Mouse (Mus musculus) midbrain, embryonic 16.5 days (tissue): Measurements from ENCODE around the gene Ahnak. TPM values are rescaled to one million over a fixed set of nuclear protein-coding genes. Genes with fewer than 3 reads are reported as not detected.

ENCODE experiments used
- ATAC-seq: fragments of 200-750 bp; cut with Nextera tagmentation; 2 replicates; pipeline ENCODE4 v1.8.0; 2017; ENCODE audit warnings: moderate TSS enrichment
- H3K27ac ChIP-seq: fragments of 300-500 bp; sonication (generic); 2 replicates; pipeline ENCODE4 v1.5.1; 2014; ENCODE audit warnings: mild to moderate bottlenecking, low read length, mixed read lengths
- H3K27me3 ChIP-seq: fragments of 300-500 bp; sonication (generic); 2 replicates; pipeline ENCODE4 v1.6.1; 2014; ENCODE audit warnings: low read depth, low read length, mixed read lengths; ENCODE audit not compliant: control insufficient read depth, insufficient read depth
- H3K36me3 ChIP-seq: fragments of 300-500 bp; sonication (generic); 2 replicates; pipeline ENCODE4 v1.6.1; 2014; ENCODE audit warnings: mild to moderate bottlenecking, low read length, moderate library complexity, mixed read lengths; ENCODE audit not compliant: control insufficient read depth, insufficient read depth
- H3K4me1 ChIP-seq: fragments of 300-500 bp; sonication (generic); 2 replicates; pipeline ENCODE4 v1.6.1; 2014; ENCODE audit warnings: mild to moderate bottlenecking, low read length, mixed read lengths; ENCODE audit not compliant: control insufficient read depth, insufficient read depth
- H3K4me2 ChIP-seq: fragments of 300-500 bp; sonication (generic); 2 replicates; pipeline ENCODE4 v1.6.1; 2014; ENCODE audit warnings: mild to moderate bottlenecking, low read length, mixed read lengths
- H3K4me3 ChIP-seq: fragments of 300-500 bp; sonication (generic); 2 replicates; pipeline ENCODE4 v1.5.1; 2014; ENCODE audit warnings: low read depth, mild to moderate bottlenecking, low read length, moderate library complexity, mixed read lengths
- H3K9ac ChIP-seq: fragments of 300-500 bp; sonication (generic); 2 replicates; pipeline ENCODE4 v1.6.1; 2014; ENCODE audit warnings: low read depth, low read length, mixed read lengths
- H3K9me3 ChIP-seq: fragments of 300-500 bp; sonication (generic); replicated peaks from 2 replicates; pipeline ENCODE4 v1.6.1; 2014; ENCODE audit warnings: mild to moderate bottlenecking, low read length, mixed read lengths; ENCODE audit not compliant: control insufficient read depth, poor library complexity, severe bottlenecking
- WGBS: fragments of 180-500 bp; shearing (Covaris S2); extraction: QIAGEN DNeasy Blood & Tissue Kit; methylation state at CpG from one replicate; pipeline ENCODE4 v1.1.7; 2014; 5-methylcytosine and 5-hydroxymethylcytosine counted together
- polyA plus RNA-seq: library from polyadenylated mRNA; unstranded; fragments of >200 nt; fragmentation: Nextera tagmentation; extraction: Ambion mirVana; gene quantifications from 2 replicates; pipeline ENCODE4 v1.2.1, GENCODE M21; 2015

Ahnak gene
- polyA plus RNA-seq, 1 experiment from 2014 or later = 2.7 TPM

GRCm38 (mm10) chr19:9073776-9074411 is 84.8 kb downstream of the Ahnak start:
- Histone ChIP-seq H3K4me2 (no peak overlapping the region), H3K36me3 (no peaks in the 10 kb centered on the region), H3K4me3 (no peak overlapping the region), H3K27me3 (no peaks in the 10 kb centered on the region), H3K9me3 (no peaks in the 10 kb centered on the region), H3K4me1 (peaks cover 3% of the 10 kb centered on the region; the same call in 1 of the 2 replicates), H3K27ac (no peak overlapping the region), H3K9ac (no peak overlapping the region)
- 83% methylated on average over 12 of the region's 12 CpGs for WGBS
- no peak for ATAC-seq

- no peaks in the 10 kb centered on the region for H3K27me3 ChIP-seq
- no peak for ATAC-seq
- no peaks in the 10 kb centered on the region for H3K36me3 ChIP-seq
- WGBS = 76% methylated on average over 4 of the region's 4 CpGs
- H3K4me1 ChIP-seq = peaks cover 3% of the 10 kb centered on the region; the same call in 1 of the 2 replicates
- no peak overlapping the region for H3K4me2 ChIP-seq
- H3K27ac ChIP-seq = no peak overlapping the region
- H3K4me3 ChIP-seq = no peak overlapping the region
- no peaks in the 10 kb centered on the region for H3K9me3 ChIP-seq
- H3K9ac ChIP-seq = no peak overlapping the region
Measured at GRCm38 (mm10) chr19:9074424-9074823, 85.3 kb downstream of the Ahnak start.

- ATAC-seq = no peak
- H3K9ac ChIP-seq = no peak overlapping the region
- H3K9me3 ChIP-seq = no peaks in the 10 kb centered on the region
- no peaks in the 10 kb centered on the region for H3K27me3 ChIP-seq
- no peaks in the 10 kb centered on the region for H3K36me3 ChIP-seq
- no peak overlapping the region for H3K4me3 ChIP-seq
- H3K4me2 ChIP-seq = no peak overlapping the region
- no peaks in the 10 kb centered on the region; the same call in 1 of the 2 replicates for H3K4me1 ChIP-seq
- H3K27ac ChIP-seq = no peak overlapping the region
- 70% methylated on average over 2 of the region's 2 CpGs for WGBS
Measured at GRCm38 (mm10) chr19:9075558-9075957, 86.5 kb downstream of the Ahnak start.

- H3K36me3 ChIP-seq = no peaks in the 10 kb centered on the region
Measured at GRCm38 (mm10) chr19:9076035-9076434, 87.0 kb downstream of the Ahnak start.

GRCm38 (mm10) chr19:9076982-9077660 is 88.0 kb downstream of the Ahnak start:
- no peak overlapping the region for H3K4me3 ChIP-seq
- ATAC-seq = no peak
- no peaks in the 10 kb centered on the region; the same call in 1 of the 2 replicates for H3K4me1 ChIP-seq
- H3K4me2 ChIP-seq = no peak overlapping the region
- WGBS = 85% methylated on average over 4 of the region's 4 CpGs
- no peak overlapping the region for H3K27ac ChIP-seq
- H3K36me3 ChIP-seq = no peaks in the 10 kb centered on the region
- H3K9ac ChIP-seq = no peak overlapping the region
- no peaks in the 10 kb centered on the region for H3K9me3 ChIP-seq
- H3K27me3 ChIP-seq = no peaks in the 10 kb centered on the region

More at GRCm38 (mm10) chr19:9076035-9076434, 87.0 kb downstream of the Ahnak start:
- no peak for ATAC-seq
- H3K4me2 ChIP-seq = no peak overlapping the region
- no peaks in the 10 kb centered on the region for H3K27me3 ChIP-seq
- H3K4me3 ChIP-seq = no peak overlapping the region
- no peaks in the 10 kb centered on the region for H3K9me3 ChIP-seq
- no peak overlapping the region for H3K27ac ChIP-seq
- no peaks in the 10 kb centered on the region; the same call in 1 of the 2 replicates for H3K4me1 ChIP-seq
- WGBS = 86% methylated on average over 3 of the region's 3 CpGs
- no peak overlapping the region for H3K9ac ChIP-seq

GRCm38 (mm10) chr19:9079916-9080315 is 90.8 kb downstream of the Ahnak start:
- Histone ChIP-seq H3K4me3 (no peak overlapping the region), H3K27me3 (no peaks in the 10 kb centered on the region), H3K27ac (no peak overlapping the region), H3K4me1 (no peaks in the 10 kb centered on the region; the same call in 1 of the 2 replicates), H3K36me3 (no peaks in the 10 kb centered on the region), H3K4me2 (no peak overlapping the region), H3K9me3 (no peaks in the 10 kb centered on the region), H3K9ac (no peak overlapping the region)
- no peak for ATAC-seq
- WGBS = 47% methylated on average over 7 of the region's 7 CpGs

GRCm38 (mm10) chr19:9081311-9082190 is 92.5 kb downstream of the Ahnak start:
- Histone ChIP-seq H3K27me3 (no peaks in the 10 kb centered on the region), H3K4me3 (no peak overlapping the region), H3K9ac (no peak overlapping the region), H3K4me1 (no peaks in the 10 kb centered on the region; the same call in 1 of the 2 replicates), H3K4me2 (no peak overlapping the region), H3K9me3 (no peaks in the 10 kb centered on the region), H3K36me3 (no peaks in the 10 kb centered on the region), H3K27ac (no peak overlapping the region)
- ATAC-seq = peak; percentile 55; the same call in 1 of the 2 replicates
- 86% methylated on average over 14 of the region's 14 CpGs for WGBS

- 21% methylated on average over 23 of the region's 23 CpGs for WGBS
- H3K36me3 ChIP-seq = no peaks in the 10 kb centered on the region
- ATAC-seq = peak; percentile 91
- H3K27me3 ChIP-seq = no peaks in the 10 kb centered on the region
- H3K9ac ChIP-seq = peak overlapping the region; percentile 55; the same call in 1 of the 2 replicates
- peak overlapping the region; percentile 39 for H3K4me2 ChIP-seq
- no peaks in the 10 kb centered on the region; the same call in 1 of the 2 replicates for H3K4me1 ChIP-seq
- H3K9me3 ChIP-seq = no peaks in the 10 kb centered on the region
- H3K4me3 ChIP-seq = 0 out of 2 replicates have a peak overlapping the region, but pooled peaks have one; percentile 5
- H3K27ac ChIP-seq = no peak overlapping the region
Measured at GRCm38 (mm10) chr19:9082191-9083009, 93.3 kb downstream of the Ahnak start.
